Mouse (Mus musculus) layer of hippocampus, adult 9-11 months (tissue): ENCODE results near the gene Aftph.
"Not testable (repeated sequence)": the region's sequence is repeated elsewhere in the genome, so short reads cannot be mapped to it uniquely, and the experiment has no call there.

ENCODE experiments used
- DNase-seq: peaks from one replicate; pipeline ENCODE4 v3.0.0; 2022

The Aftph gene

GRCm38 (mm10) chr11:20741201-20742100, at the start of gene Aftph:
Gene Aftph, minus strand, starts transcription at chr11:20741589.
- peak; percentile 98 for DNase-seq

- DNase-seq, result no peak
These were observed 47.6 kb upstream of the Aftph start for GRCm38 (mm10) chr11:20789015-20789414.

DNA sequence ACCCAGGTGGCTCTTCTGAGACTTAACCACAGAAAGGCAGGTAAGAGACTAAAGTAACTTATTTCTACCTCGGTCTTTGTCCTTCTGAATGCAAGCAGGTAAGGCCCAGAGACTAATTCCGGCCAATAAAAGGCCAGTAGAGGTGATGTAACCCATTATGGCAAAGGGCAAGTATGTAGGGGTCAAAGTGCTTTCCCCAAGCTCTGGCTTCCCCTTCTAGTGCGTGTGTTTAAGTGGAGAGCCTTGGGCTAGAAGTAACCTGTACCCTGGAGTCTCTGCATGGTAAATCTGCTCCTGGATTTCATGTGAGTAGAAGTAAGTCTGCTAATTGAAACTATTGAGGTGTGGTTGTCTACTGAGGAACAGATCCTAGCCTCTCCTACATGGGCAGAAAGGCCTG, 46.7 kb upstream of the Aftph start:
- no peak for DNase-seq

GRCm38 (mm10) chr11:20786191-20786590, 44.8 kb upstream of the Aftph start:
- no peak for DNase-seq

GRCm38 (mm10) chr11:20785186-20785585, 43.8 kb upstream of the Aftph start:
- no peak for DNase-seq

DNA sequence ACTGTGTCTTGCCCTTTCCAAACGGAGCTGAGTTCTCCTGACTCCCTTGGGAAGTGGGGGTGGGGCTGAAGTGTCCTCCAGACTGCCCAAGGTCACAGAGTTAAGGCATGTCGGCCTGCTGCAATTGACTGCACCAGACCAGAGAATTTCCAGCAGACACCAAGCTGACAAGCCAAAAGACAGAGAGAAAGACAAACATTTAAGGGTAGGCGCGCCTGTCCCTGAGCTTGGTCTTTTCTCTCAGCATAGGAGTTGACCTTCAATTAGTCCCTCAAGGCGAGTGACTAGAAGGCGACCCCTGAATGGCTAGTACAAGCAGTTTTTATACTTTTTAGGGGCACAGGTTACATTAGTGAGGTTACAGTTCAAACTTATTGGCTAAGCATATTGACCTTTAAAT, 43.4 kb upstream of the Aftph start:
- no peak for DNase-seq

GRCm38 (mm10) chr11:20783467-20783866, 42.1 kb upstream of the Aftph start:
- no peak for DNase-seq

DNA sequence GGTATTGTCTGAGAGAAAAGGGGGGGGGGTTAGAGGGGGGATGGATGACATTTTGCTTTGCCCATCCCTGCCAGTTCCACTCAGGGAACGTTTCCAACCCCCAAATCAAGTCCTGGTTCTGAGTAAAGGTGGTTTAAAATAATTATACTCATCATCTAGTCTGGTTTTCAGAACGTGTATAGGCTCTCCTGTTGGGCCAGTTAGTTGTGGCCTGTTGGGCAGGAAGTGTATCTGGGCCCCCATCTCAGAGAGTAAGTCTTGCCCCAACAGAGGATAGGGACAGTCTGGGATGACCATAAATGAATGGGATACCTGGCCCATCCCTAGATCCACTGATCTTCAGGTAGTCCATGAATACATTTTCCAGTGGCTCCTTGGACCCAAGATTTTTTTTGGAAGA, 41.2 kb upstream of the Aftph start:
- no peak for DNase-seq

DNA sequence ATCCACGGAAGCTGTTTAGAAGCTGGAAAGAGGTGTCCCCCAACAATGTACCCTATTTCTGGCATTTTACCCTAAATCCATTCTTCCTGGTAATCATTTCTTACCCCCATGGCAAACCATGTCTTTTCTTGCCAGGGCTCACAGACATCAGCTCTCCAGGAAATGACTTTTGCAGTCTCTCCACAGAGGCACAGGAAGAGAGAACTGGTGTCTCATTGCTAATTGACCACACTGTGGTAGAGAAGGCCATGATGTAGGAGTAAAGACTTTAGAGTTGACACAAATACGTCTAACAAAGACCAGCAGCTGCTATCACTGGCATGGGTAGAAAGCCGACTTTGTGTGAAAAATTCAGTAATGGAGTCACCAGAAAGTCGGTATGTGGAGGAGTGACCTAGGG, 38.9 kb upstream of the Aftph start:
- DNase-seq, result no peak

DNA sequence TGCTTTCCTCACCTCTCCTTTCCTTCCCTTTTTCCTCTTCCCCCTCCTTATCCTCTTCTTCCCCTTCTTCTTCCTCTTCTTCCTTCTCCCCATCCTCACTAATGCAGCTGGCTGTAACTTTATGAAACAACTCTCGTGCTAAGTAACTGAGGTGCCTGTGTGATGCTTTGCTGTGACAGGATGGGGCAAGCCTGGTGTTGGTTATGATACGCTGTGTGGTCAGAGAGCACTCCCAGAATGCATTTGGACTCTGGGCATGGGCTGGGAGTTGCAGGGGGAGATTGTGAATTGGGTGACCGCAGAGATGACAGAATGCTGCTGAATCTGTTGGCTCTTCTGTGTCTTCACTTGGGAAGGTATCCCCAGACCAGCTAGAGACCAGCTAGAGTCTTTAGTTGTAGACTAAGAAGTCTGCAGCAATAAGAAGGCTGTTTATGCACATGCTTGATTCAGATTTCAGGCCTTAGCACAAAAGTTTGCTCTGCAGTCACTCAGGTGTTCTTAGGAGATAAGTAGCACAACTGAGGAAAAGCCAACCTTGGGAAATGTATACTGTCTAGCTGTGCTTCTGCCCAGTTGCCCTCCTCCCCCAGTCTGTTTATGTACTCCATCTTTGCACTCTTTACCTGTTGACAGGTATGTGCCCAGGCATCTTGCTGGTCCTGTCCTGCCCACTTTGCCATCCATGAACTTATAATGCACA, 37.6 kb upstream of the Aftph start:
- DNase-seq, result no peak

DNA sequence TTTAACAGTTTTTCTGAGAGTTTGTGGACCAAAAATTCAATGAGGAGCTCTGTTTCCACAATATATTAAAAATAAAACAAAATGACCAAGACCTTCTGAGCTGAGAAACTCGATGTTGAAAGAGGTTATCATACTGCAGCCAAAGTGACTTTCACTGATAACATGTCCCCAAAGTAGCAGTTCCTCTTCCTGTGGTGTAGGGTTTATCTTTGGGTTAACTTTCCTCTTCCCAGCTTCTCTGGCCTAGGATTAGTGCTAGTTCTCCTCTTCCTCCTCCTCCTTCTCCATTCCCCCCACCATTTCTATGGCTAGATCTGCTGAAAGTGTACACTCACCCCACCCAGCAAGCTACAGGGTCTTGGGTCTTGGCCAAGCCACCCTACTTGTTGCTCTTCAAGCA, 36.9 kb upstream of the Aftph start:
- DNase-seq, result no peak

- DNase-seq, result no peak
These were observed 35.3 kb upstream of the Aftph start for GRCm38 (mm10) chr11:20776668-20777067.

GRCm38 (mm10) chr11:20772642-20773041, 31.3 kb upstream of the Aftph start:
- DNase-seq, result no peak

- DNase-seq, result not testable (repeated sequence)
These were observed 30.4 kb upstream of the Aftph start for GRCm38 (mm10) chr11:20771827-20772226.

GRCm38 (mm10) chr11:20761984-20762383, 20.6 kb upstream of the Aftph start:
- DNase-seq, result not testable (repeated sequence)

DNA sequence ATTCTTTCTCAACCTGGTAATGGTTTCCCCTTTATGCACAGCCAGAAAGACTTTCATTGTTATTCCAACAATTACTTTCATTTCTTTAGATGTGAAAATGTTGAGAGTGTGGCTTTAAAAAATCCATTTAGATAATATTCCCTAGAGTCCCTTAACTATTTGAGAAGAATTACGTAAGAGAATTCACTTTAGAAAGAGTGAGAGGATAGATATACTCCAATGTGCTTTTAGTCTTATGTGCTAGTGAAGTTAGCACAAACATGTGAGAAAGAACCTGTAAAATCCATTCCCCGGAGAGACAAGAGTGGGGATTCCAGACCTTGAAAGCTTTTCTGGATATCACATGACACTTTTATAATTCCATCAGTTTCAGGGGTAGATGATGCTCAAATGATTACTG, 9.2 kb upstream of the Aftph start:
- no peak for DNase-seq

DNA sequence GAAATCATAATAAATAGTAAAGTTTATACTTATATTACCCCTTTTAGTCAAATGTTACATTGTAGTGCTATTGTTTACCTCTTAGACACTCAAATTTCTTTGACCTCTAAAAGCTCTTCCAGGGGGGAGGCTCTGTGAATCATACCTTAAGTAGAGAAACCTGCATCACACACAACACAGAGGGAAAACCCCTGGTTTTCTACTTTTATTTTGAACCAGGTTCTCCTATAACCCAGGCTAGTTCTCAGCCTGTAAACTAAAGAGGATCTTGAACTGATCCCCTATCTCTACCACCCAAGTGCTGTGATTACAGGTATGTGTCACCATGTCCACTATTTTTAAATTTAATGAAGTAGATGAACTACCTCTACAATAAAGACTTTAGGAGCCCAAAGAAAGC, 2.0 kb upstream of the Aftph start:
- no peak for DNase-seq

- peak; percentile 52 for DNase-seq
These were observed 1.0 kb upstream of the Aftph start for GRCm38 (mm10) chr11:20742361-20742897.

- DNase-seq, result peak; percentile 45
These were observed 748 bp downstream of the Aftph start for GRCm38 (mm10) chr11:20740481-20741200.

DNA sequence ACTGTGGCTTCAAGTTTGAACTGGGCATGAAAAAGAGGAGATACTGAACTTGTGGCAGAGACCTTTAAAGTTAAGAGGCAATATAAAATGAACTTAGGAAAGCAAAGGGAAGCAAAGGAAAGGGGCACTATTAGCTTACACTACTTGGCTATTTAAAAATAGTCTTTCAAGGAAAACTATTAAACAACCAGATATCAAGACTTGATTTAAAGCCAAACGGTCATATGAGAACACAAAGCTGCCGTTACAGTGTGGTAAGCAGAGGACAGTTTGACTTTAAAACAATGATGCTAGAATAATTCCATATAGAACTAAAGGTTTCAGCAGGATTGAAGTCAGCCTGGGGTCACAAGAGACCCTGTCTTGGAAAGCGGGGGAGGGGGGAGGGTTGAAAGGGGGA, 7.3 kb downstream of the Aftph start:
- no peak for DNase-seq

DNA sequence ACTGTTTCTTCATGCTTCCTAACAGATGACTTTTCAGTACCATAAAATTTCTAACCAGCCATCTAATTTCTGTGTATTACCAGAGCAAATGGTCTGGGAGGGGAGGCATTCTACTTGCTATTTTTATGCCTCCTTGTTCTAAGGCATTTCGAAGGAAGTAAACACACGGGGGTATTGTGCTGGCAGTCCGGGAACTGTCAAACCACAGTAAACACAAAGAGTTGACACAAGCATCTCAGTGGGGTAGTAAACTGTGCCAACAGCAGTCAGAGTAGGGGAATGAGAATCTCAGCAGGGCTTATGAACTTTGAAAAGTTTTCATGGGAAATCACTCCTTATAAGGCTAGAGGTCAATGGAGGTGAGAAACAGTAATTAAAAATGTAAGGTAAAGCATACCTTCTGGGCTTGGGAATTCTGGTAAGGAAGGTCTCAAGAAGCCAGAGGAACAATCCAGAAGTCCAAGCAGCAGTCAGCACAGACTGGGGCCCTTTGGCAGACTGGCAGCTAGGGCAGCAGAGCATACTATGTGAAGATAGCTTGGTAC, 7.8 kb downstream of the Aftph start:
- DNase-seq, result no peak

DNA sequence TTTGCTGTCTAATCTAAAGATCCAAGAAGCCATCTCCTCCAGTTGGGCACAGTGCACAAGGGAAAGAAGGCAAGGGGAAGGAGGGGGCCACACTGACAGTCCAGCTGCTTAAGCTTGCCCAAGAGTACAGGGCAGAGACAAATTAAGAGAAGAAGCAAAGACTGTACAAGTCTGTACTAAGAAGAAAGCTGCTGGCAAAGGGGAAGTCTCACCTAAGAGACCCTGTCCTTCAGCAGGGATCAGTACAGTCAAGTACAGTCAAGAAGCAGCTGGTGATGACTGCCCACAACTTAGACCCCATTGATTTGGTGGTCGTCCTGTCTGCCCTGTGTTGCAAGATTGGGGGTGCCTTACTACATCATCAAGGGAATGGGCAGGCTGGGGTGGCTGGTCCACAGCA, 12.0 kb downstream of the Aftph start:
- DNase-seq, result no peak

GRCm38 (mm10) chr11:20728044-20728443, 13.3 kb downstream of the Aftph start:
- no peak for DNase-seq
